Mouse (Mus musculus): ENCODE results near the gene Ssbp1. TPM values are rescaled to one million over a fixed set of nuclear protein-coding genes. Genes with fewer than 3 reads are reported as not detected.

Ssbp1 gene
- total RNA-seq, 2 experiments from 2014 or later = 37.5 to 39.9 TPM

GRCm38 (mm10) chr6:40465710-40466109, 5.4 kb upstream of the Ssbp1 start:
- DNase-seq = no peak

- no peak for DNase-seq
Measured at GRCm38 (mm10) chr6:40471720-40472010, 513 bp downstream of the Ssbp1 start.

- DNase-seq = no peak
Measured at GRCm38 (mm10) chr6:40476132-40476531, 5.0 kb downstream of the Ssbp1 start.

GRCm38 (mm10) chr6:40479705-40480104, 8.6 kb downstream of the Ssbp1 start:
- DNase-seq = no peak

GRCm38 (mm10) chr6:40482318-40482717, 11.2 kb downstream of the Ssbp1 start:
- DNase-seq = no peak

DNA sequence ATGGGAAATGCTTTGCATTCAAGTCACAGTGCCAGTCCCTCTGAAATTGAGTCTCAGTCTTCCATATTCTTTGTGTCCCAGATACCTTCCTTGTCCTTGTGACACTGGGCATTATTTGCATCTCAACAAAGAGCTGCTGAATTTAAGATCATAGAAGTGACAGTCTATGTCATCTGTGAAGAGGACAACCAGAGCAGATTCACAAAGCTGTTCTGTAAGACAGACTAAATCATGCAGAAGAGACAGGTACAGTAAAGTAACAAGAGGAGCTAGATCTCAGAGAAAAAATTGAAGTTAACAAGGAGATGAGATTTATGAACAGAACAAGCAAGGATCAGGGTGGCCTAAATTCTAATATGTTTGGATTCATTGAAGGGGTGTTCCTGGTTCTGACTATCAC, 19.8 kb downstream of the Ssbp1 start, which contains the start of gene Tas2r137:
Tas2r137 (plus strand) TSS at position 301 of the 400 bp plus-strand sequence.
- DNase-seq = no peak

GRCm38 (mm10) chr6:40493229-40493628, 22.1 kb downstream of the Ssbp1 start, which contains the start of gene Tas2r108:
Gene Tas2r108 (plus strand): TSS chr6:40493529.
- DNase-seq = no peak

DNA sequence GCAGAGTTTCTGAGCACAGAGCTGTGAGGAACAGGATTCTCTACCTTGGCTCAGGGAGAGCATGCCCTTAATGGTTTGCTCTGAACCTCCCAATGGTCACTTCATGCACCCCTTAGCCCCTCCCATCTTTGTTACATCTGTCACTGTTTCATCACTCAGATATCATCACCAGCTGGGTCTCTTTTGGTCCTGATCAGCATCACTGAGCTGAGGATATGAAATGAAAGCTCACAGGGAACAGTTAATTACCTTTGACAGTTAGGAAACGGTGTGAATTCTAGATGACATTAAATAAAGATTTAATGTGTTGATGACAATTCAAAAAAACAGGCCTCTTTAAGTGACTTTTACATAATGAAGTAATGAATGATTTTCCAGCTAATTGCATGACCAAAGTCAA, 48.3 kb downstream of the Ssbp1 start, which contains the start of gene Prss37:
Prss37 (minus strand) TSS at position 101 of the 400 bp plus-strand sequence.
- DNase-seq = no peak

Other genes starting within 250 kb of the Ssbp1 start
- 10 to 100 TPM; 26.9 to 27.9 TPM for gene Agk, start 146.2 kb upstream of the Ssbp1 start, total RNA-seq (2021)
- gene E330009J07Rik, start 35.2 kb upstream of the Ssbp1 start, total RNA-seq (2021) = 1 to 10 TPM; 3.1 to 3.7 TPM
- gene Wee2, start 32.3 kb upstream of the Ssbp1 start, total RNA-seq (2021) = not detected
- gene Tas2r137, start 19.9 kb downstream of the Ssbp1 start, total RNA-seq (2021) = not detected
- not detected for gene Tas2r108, start 22.2 kb downstream of the Ssbp1 start, total RNA-seq (2021)
- not detected for gene Prss37, start 48.2 kb downstream of the Ssbp1 start, total RNA-seq (2021)
- not detected for gene Olfr461, start 83.7 kb downstream of the Ssbp1 start, total RNA-seq (2021)
- not detected for gene Olfr460, start 98.1 kb downstream of the Ssbp1 start, total RNA-seq (2021)
- under 1 TPM; 0.45 to 0.71 TPM for gene Clec5a, start 114.5 kb downstream of the Ssbp1 start, total RNA-seq (2021)
- not detected for gene Tas2r138, start 142.0 kb downstream of the Ssbp1 start, total RNA-seq (2021)
- 1 to 10 TPM in 1 of 2 experiments, under 1 TPM in 1; 0.36 to 1.5 TPM for gene Mgam, start 157.5 kb downstream of the Ssbp1 start, total RNA-seq (2021)